Mouse (Mus musculus) kidney, adult 2 months (tissue): ENCODE results near the gene Kif26b.

ENCODE experiments used
- CTCF ChIP-seq: fragments of 200-500 bp; conservative IDR thresholded peaks from 2 replicates; pipeline ENCODE4 v1.5.1; 2011; ENCODE audit warnings: low read depth, mild to moderate bottlenecking, control low read depth, low read length, moderate library complexity, mixed read lengths; ENCODE audit not compliant: insufficient read depth, insufficient read length
- POLR2A ChIP-seq: fragments of 200-500 bp; IDR thresholded peaks from one replicate; pipeline ENCODE4 v1.6.1; 2011; ENCODE audit warnings: low read depth, low read length, control low read depth

GRCm38 (mm10) chr1:178489127-178489526, 39.8 kb upstream of the Kif26b start:
- TF ChIP-seq CTCF (no peak), POLR2A (no peak)
